Mouse (Mus musculus) G1E (cell line): ENCODE measurements around the gene Gm4756. TPM values are rescaled to one million over a fixed set of nuclear protein-coding genes. Genes with fewer than 3 reads are reported as not detected.
"Not testable (repeated sequence)": the region's sequence is repeated elsewhere in the genome, so short reads cannot be mapped to it uniquely, and the experiment has no call there.

Experiments used
- ATAC-seq: 2 replicates; pipeline ENCODE4 v1.8.0; 2016; ENCODE audit warnings: mild to moderate bottlenecking; ENCODE audit not compliant: insufficient number of reproducible peaks, poor library complexity, low FRiP score, severe bottlenecking; ENCODE audit errors: extremely low read depth
- DNase-seq: peaks from one replicate; pipeline ENCODE4 v3.0.0; 2012; ENCODE audit warnings: low spot score
- H3K27me3 ChIP-seq: 2 replicates; pipeline ENCODE4 v1.6.1; 2012; ENCODE audit warnings: mild to moderate bottlenecking, low read length, inconsistent platforms; ENCODE audit not compliant: insufficient read depth
- H3K36me3 ChIP-seq: replicated peaks from 2 replicates; pipeline ENCODE3; 2012; ENCODE audit warnings: mild to moderate bottlenecking, inconsistent platforms
- H3K4me1 ChIP-seq: 2 replicates; pipeline ENCODE4 v1.6.1; 2012; ENCODE audit warnings: low read depth, low read length, inconsistent platforms, mixed read lengths; ENCODE audit not compliant: insufficient read depth
- H3K4me3 ChIP-seq: 2 replicates; pipeline ENCODE4 v1.5.1; 2012; ENCODE audit warnings: low read depth, mild to moderate bottlenecking, inconsistent platforms, low read length, moderate library complexity, mixed read lengths
- H3K9me3 ChIP-seq: replicated peaks from 2 replicates; pipeline ENCODE4 v1.6.1; 2012; ENCODE audit warnings: inconsistent platforms
- CTCF ChIP-seq: IDR thresholded peaks from 2 replicates; pipeline ENCODE4 v1.5.1; 2012; ENCODE audit warnings: low read depth, low read length, inconsistent platforms, mixed read lengths
- GATA1 ChIP-seq: IDR thresholded peaks from 2 replicates; pipeline ENCODE4 v1.6.1; 2012; ENCODE audit warnings: borderline replicate concordance, low read length, inconsistent platforms, mixed read lengths
- GATA2 ChIP-seq: IDR thresholded peaks from 2 replicates; pipeline ENCODE4 v1.6.1; 2012; ENCODE audit warnings: low read depth, low read length, inconsistent platforms, borderline replicate concordance
- POLR2AphosphoS5 ChIP-seq: IDR thresholded peaks from 2 replicates; pipeline ENCODE4 v1.6.1; 2012; ENCODE audit warnings: low read depth, low read length, inconsistent platforms; ENCODE audit not compliant: insufficient replicate concordance
- TAL1 ChIP-seq: conservative IDR thresholded peaks from 2 replicates; pipeline ENCODE4 v1.6.1; 2012; ENCODE audit warnings: low read depth, low read length, inconsistent platforms, mixed read lengths
- polyA plus RNA-seq: library from polyadenylated mRNA; stranded (reverse); fragments of >175 nt; gene quantifications from 2 replicates; pipeline ENCODE4 v1.2.3, GENCODE M21; 2012
- total RNA-seq, 2 experiments: library from RNA; stranded (forward) in 1 of 2; stranded (reverse) in 1 of 2; fragments of 200-1000 nt in 1 of 2; fragments of >200 nt in 1 of 2; fragmentation: Nextera tagmentation in 1 of 2; gene quantifications; 2 replicates each; pipeline ENCODE4 v1.2.3; 2014 to 2017

The Gm4756 gene
- total and polyA plus RNA-seq, 3 experiments = 0.16 TPM; not detected in 2

DNA sequence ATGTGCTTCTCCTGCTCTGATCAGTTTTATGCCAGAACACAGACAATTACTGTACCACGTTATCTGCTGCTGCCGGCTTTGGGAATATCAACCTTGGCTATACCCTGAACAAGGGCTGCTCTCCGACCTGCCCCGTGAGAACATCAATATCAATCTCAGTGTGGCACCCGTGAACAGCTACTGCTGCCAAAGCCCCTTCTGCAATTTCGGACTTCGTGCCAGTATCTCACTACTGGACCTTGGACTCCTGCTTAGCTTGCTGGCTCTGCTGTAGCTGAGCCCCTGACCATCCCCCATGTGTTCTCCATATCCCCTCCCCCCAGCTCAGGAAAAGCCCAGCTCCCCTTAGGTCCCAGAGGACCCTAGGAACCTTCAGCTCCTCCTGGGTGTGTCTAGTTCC lies 28.6 kb downstream of the Gm4756 start:
- no peak for ATAC-seq
- peaks cover 13% of the 10 kb centered on the region for H3K27me3 ChIP-seq
- TF ChIP-seq GATA2 (no peak), GATA1 (no peak)

DNA sequence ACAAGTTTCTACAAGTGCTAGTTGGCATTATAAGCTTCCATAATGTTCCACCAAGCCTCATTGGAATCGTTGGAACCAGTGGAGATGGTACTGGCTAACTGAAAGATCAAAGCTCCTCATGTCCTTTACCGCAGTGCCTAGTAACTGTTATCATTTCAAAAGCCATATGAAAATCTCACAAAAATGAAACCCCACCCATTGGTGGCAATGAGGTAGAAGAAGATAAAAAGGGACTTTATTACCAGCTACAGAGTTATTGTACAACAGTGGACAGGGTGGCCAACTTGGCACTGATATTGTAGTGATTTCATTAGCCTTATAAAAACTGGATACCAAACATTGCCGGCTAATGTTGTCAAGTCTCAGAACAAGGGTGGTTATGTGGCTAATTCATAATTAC lies 37.4 kb downstream of the Gm4756 start:
- peaks cover 7% of the 10 kb centered on the region for H3K9me3 ChIP-seq
- ATAC-seq (no peak), DNase-seq (no peak)
- H3K4me1 ChIP-seq = no peaks in the 10 kb centered on the region
- H3K4me3 ChIP-seq = no peak overlapping the region
- no peaks in the 10 kb centered on the region; the same call in 1 of the 2 replicates for H3K27me3 ChIP-seq
- TF ChIP-seq TAL1 = no peak
- TF ChIP-seq POLR2AphosphoS5 = no peak
- no peak for TF ChIP-seq GATA1
- TF ChIP-seq GATA2 = no peak
- no peak for TF ChIP-seq CTCF
- H3K36me3 ChIP-seq = no peaks in the 10 kb centered on the region

More for the DNA sequence above, 28.6 kb downstream of the Gm4756 start:
- H3K36me3 ChIP-seq = no peaks in the 10 kb centered on the region
- H3K4me3 ChIP-seq = no peak overlapping the region
- H3K4me1 ChIP-seq = peaks cover 7% of the 10 kb centered on the region
- no peak for DNase-seq
- H3K9me3 ChIP-seq = no peaks in the 10 kb centered on the region

DNA sequence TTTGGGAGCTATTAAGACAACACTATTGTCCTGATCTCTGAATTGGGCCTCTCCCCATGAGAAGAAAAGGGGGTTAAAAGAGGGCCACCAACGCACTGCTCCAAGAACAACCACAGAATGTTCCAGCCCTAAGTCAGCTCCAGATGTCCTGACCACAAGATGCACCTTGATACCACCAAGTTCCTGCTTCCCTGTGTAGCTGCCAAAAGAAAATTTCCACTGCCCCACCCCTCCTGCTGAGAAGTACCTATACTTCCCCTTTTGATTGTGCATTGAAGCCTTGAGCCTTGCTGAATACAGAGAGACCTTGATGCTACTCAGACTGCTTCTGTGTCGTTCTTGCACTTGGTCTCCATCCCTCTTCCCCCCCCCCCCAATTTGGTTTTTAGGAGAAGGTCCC lies 50.7 kb downstream of the Gm4756 start:
- not testable (repeated sequence) for H3K4me3 ChIP-seq, H3K4me1 ChIP-seq, H3K36me3 ChIP-seq, DNase-seq, ATAC-seq, H3K27me3 ChIP-seq, H3K9me3 ChIP-seq

DNA sequence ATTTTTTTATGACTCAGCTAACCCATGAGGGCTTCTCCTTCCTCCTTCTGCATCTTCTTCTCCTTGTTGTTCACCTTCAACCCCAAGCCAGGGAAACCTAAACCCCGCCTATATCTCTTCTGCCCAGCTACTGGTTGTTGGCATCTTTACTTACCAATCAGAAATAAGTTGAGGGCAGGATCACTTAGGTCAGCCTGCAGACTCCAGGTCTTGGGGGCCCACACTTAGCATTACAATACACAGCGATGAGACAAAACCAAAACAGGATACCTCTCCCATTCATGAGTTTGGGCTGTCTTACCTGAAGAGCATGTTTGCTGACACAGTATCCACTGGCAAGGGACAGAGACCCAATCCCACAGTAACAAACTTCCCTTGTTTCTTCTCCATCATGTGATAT lies 55.5 kb downstream of the Gm4756 start:
- DNase-seq (no peak), ATAC-seq (no peak)
- no peak for TF ChIP-seq GATA2
- no peak for TF ChIP-seq POLR2AphosphoS5
- no peak for TF ChIP-seq CTCF
- no peak for TF ChIP-seq TAL1
- TF ChIP-seq GATA1 = no peak
- Histone ChIP-seq H3K9me3 (peaks cover 4% of the 10 kb centered on the region), H3K4me3 (no peak overlapping the region), H3K27me3 (no peaks in the 10 kb centered on the region), H3K36me3 (no peaks in the 10 kb centered on the region), H3K4me1 (peaks cover 2% of the 10 kb centered on the region; the same call in 1 of the 2 replicates)

DNA sequence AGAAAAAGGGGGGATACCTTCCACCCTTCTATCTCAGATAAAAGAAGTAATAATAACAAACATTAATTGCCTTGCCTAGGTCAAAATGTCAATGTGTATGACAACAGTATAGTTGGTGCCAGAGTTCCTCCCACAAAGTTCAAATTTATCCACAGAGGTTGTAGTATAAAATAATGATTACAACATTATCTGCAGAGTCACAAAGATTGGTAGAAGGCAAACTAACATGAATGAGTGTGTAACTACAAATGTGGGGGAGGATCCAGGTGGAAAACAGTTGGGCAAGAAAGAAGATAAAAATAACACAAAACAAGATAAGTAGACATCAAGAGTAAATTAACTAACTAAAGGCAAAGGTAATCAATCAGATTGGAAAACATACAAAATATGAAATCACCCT lies 56.5 kb downstream of the Gm4756 start:
- ATAC-seq (no peak), DNase-seq (no peak)
- Histone ChIP-seq H3K27me3 (no peaks in the 10 kb centered on the region), H3K4me1 (peaks cover 2% of the 10 kb centered on the region; the same call in 1 of the 2 replicates), H3K9me3 (no peaks in the 10 kb centered on the region), H3K36me3 (no peaks in the 10 kb centered on the region), H3K4me3 (no peak overlapping the region)
- TF ChIP-seq TAL1 (no peak), GATA1 (no peak), GATA2 (no peak)

DNA sequence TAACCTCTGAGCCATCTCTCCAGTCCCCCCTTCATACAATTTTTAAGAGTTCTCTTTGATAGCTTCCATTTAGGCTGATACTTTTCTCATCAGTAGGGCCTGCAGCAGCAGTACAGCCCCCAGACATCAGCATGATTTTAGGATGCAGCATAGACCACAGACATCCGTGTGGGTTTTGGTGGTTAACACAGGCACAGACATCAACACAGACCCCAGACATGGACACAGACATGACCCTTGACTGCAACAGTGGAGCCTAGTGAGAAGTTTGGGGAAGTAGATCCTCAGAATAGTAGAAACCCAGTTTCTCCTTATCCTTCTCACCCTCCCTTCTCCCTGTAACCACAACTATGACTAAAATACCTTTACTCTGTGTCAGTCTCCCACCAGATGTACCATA lies 64.1 kb downstream of the Gm4756 start:
- no peaks in the 10 kb centered on the region for H3K36me3 ChIP-seq
- H3K4me1 ChIP-seq = peaks cover 10% of the 10 kb centered on the region
- ATAC-seq = no peak
- H3K27me3 ChIP-seq = no peaks in the 10 kb centered on the region; the same call in 1 of the 2 replicates
- H3K4me3 ChIP-seq = no peak overlapping the region
- no peak for TF ChIP-seq POLR2AphosphoS5
- no peak for TF ChIP-seq TAL1
- no peak for TF ChIP-seq CTCF
- DNase-seq = no peak
- 0 out of 2 replicates have a peak, but pooled peaks cover 3% of the 10 kb centered on the region for H3K9me3 ChIP-seq

DNA sequence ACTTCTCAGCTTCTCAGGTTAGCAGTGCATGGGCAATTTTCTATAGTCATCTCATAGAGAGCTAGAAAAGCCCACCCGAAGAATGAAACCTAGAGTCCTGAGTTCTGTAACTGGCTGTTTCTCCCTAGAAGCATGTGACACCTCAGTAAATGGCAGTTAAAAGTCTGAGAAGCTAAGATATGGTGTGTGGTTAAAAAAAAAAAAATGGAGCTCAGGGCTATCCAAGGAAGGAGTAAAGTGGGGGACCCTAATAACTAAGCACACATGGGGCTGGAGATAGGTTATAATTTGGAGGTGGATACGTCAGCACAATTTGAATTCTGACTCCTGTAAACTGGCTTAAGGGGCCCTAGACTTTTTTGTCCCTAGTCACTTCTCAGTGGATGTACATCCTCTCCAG lies 66.4 kb downstream of the Gm4756 start:
- no peaks in the 10 kb centered on the region; the same call in 1 of the 2 replicates for H3K27me3 ChIP-seq
- peak; percentile 22; the same call in 1 of the 2 replicates for ATAC-seq
- peaks cover 12% of the 10 kb centered on the region for H3K4me1 ChIP-seq
- TF ChIP-seq GATA2 = no peak
- no peak for TF ChIP-seq CTCF
- no peak for TF ChIP-seq POLR2AphosphoS5
- TF ChIP-seq TAL1 = no peak
- no peak for TF ChIP-seq GATA1
- H3K9me3 ChIP-seq = 0 out of 2 replicates have a peak, but pooled peaks cover 3% of the 10 kb centered on the region
- DNase-seq = no peak
- no peak overlapping the region for H3K4me3 ChIP-seq
- no peaks in the 10 kb centered on the region for H3K36me3 ChIP-seq
